Mouse (Mus musculus) ES-CJ7 (cell line): ENCODE data around the gene Olfr1168.
"Not testable (repeated sequence)": the region's sequence is repeated elsewhere in the genome, so short reads cannot be mapped to it uniquely, and the experiment has no call there.

ENCODE experiments used
- DNase-seq: peaks from one replicate; pipeline ENCODE4 v3.0.0; 2011; ENCODE audit warnings: low read depth, low spot score

The Olfr1168 gene

GRCm38 (mm10) chr2:88181580-88181979, at the start of gene Olfr1168:
Gene Olfr1168, plus strand, starts transcription at chr2:88181880.
- DNase-seq, result no peak

- DNase-seq, result not testable (repeated sequence)
These were observed 26.6 kb upstream of the Olfr1168 start, which contains the start of gene Olfr1167 for GRCm38 (mm10) chr2:88155093-88155492. Gene Olfr1167, minus strand, starts transcription at chr2:88155193.

GRCm38 (mm10) chr2:88220784-88221183, 39.1 kb downstream of the Olfr1168 start:
- no peak for DNase-seq

GRCm38 (mm10) chr2:88228234-88228633, 46.6 kb downstream of the Olfr1168 start, which contains the start of gene Olfr1170:
Gene Olfr1170, minus strand, starts transcription at chr2:88228334.
- DNase-seq, result no peak
